Mouse (Mus musculus): ENCODE measurements around the gene Abhd13. TPM values are rescaled to one million over a fixed set of nuclear protein-coding genes. Genes with fewer than 3 reads are reported as not detected.

The Abhd13 gene
- total and polyA plus RNA-seq, 3 experiments: 14.0 to 15.5 TPM; not detected in 1

DNA sequence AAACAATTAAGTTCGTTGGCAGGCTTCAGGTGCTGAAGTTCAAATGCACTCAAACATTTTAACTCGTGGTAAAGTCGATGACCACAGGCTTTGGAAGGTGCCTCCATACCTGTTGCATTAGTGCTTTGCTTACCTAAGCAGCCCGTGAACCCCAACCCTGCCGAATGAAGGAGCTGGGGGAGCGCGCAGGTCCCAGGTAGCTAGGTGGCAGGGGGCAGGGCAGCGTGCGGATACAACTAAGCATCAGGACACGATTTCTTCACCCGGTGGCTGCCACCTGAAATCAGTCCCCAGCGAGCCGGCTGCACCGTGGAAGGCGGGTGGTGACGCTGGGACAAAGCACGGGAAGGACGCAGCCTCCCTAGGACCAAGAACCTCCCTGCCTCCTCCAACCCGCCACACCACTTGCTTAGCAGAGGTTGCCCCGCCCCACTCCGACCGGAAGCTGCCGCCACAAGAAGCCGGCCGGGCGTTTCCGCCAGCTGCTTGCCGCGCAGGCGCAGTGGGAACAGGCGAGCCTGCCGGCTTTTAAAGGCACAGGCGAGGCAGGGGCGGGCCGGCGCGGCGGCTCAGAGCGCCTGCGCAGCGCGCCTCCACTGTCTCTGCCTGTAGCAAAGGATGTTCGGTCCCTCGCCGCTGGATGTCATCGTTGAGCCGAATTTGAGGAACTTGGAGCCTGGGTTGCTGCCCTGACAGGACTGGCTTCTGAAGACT is 1.5 kb upstream of the Abhd13 start (continued):
- TF ChIP-seq MAZ (IDR thresholded peaks at IDR 0.05; ENCODE audit: low read depth, low read length) (peak; percentile 79; the same call in 1 of the 2 replicates), MYB (IDR thresholded peaks at IDR 0.05; ENCODE audit: low read depth, low read length) (no peak), MAFK (IDR thresholded peaks at IDR 0.05; ENCODE audit: borderline replicate concordance, low read depth, low read length) (no peak)

- H3K27ac ChIP-seq (ENCODE audit: control insufficient read depth, low read depth, low read length): peak overlapping the region; percentile 91
Measured at GRCm38 (mm10) chr8:9977016-9977415, 491 bp upstream of the Abhd13 start.

DNA sequence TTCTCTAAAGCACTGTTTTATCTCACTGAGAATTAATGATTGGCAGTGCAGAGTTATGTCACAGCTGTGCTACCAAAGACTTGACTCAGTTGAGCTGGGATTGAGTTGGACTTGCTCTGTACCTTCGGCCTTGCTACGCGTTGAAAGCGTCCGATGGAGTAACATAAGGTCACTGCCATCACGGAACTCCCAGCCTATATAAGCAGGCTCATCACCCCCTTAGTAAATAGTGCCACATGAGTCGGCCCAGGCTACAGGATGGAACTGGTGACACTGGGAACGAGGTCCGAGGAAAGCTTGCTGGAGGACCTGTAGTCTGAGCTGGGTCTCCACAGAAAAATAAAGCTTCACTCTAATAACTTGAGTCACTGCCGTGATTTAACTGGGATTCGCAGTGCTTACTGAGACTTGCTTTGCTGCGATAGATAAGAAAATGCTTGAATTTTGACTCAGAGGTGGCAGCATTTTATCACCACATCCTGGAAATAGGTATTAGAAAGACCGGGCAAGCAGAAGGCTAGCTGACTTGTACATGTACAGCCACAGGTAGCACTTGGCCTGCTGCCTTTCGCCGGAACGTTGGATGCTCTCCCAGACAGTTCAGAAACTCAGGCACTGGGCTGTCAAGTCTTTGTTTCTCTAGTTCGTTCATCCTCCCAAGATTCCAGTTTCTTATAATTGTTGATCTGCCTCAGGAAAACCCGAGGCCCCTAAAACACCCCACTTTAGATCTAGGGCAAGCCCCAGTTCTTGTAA is 1.1 kb downstream of the Abhd13 start:
- Histone ChIP-seq H3K27ac (ENCODE audit: control insufficient read depth, low read depth, low read length) (no peak overlapping the region), H3K36me3 (ENCODE audit: control insufficient read depth in 1 of 2, insufficient read depth in 2 of 2, low read length in 2 of 2) (peaks cover 0 to 35% of the 10 kb centered on the region in 2 experiments; a peak in 2 of 4 replicates), H3K9ac (ENCODE audit: control insufficient read depth, low read depth, low read length, poor library complexity, severe bottlenecking) (peak overlapping the region; percentile 83), H3K9me3 (replicated peaks; ENCODE audit: insufficient read depth, low read length) (no peaks in the 10 kb centered on the region), H3K4me1 (ENCODE audit: control insufficient read depth in 1 of 2, insufficient read depth in 2 of 2, low read length in 2 of 2) (peaks cover 0 to 21% of the 10 kb centered on the region in 2 experiments; a peak in 3 of 4 replicates), H3K4me3 (ENCODE audit: control insufficient read depth in 1 of 2, insufficient read depth in 1 of 2, low read depth in 2 of 2, low read length in 2 of 2) (peak overlapping the region; percentile 76 to 87), H3K79me2 (ENCODE audit: control insufficient read depth, insufficient read depth, low read length, poor library complexity) (peaks cover 51% of the 10 kb centered on the region), H3K27me3 (ENCODE audit: control insufficient read depth in 1 of 2, insufficient read depth in 2 of 2, low read length in 2 of 2) (no peaks in the 10 kb centered on the region)
- no peak for TF ChIP-seq CTCF (IDR thresholded peaks at IDR 0.05 in 2 of 3, conservative IDR thresholded peaks at IDR 0.05 in 1 of 3; ENCODE audit: control insufficient read depth in 1 of 3, insufficient read depth in 1 of 3, low read depth in 2 of 3, low read length in 3 of 3, poor library complexity in 1 of 3, severe bottlenecking in 1 of 3)
- TF ChIP-seq USF2 (IDR thresholded peaks at IDR 0.05; ENCODE audit: borderline replicate concordance in 1 of 2, insufficient read depth in 1 of 2, low read depth in 1 of 2, low read length in 2 of 2): no peak
- TF ChIP-seq NRF1 (IDR thresholded peaks at IDR 0.05; ENCODE audit: insufficient read depth, low read depth, low read length, poor library complexity, severe bottlenecking): no peak
- no peak for TF ChIP-seq ETS1 (IDR thresholded peaks at IDR 0.05; ENCODE audit: low read depth, low read length)
- TF ChIP-seq RCOR1 (IDR thresholded peaks at IDR 0.05; ENCODE audit: low read depth, low read length): peak; percentile 95
- no peak for TF ChIP-seq SIN3A (IDR thresholded peaks at IDR 0.05; ENCODE audit: low read length)
- no peak for TF ChIP-seq TAL1 (IDR thresholded peaks at IDR 0.05; ENCODE audit: low read length)
- no peak for TF ChIP-seq JUND (IDR thresholded peaks at IDR 0.05; ENCODE audit: low read depth, low read length)
- no peak for TF ChIP-seq TCF12 (IDR thresholded peaks at IDR 0.05; ENCODE audit: low read depth, low read length)
- peak; percentile 19 for DNase-seq (ENCODE audit: low read depth, low spot score)

More at GRCm38 (mm10) chr8:9977016-9977415, 491 bp upstream of the Abhd13 start:
- peak; percentile 81 for DNase-seq (ENCODE audit: low read depth, low spot score)
- TF ChIP-seq RCOR1 (IDR thresholded peaks at IDR 0.05; ENCODE audit: low read depth, low read length) (no peak), NELFE (IDR thresholded peaks at IDR 0.05; ENCODE audit: low read depth, low read length) (no peak), TBP (IDR thresholded peaks at IDR 0.05; ENCODE audit: low read depth, low read length) (peak; percentile 59; the same call in 1 of the 2 replicates), USF2 (IDR thresholded peaks at IDR 0.05; ENCODE audit: borderline replicate concordance in 1 of 2, insufficient read depth in 1 of 2, low read depth in 1 of 2, low read length in 2 of 2) (no peak), MXI1 (IDR thresholded peaks at IDR 0.05; ENCODE audit: low read depth, low read length) (no peak), MYB (IDR thresholded peaks at IDR 0.05; ENCODE audit: low read depth, low read length) (no peak), POLR2A (IDR thresholded peaks at IDR 0.05; ENCODE audit: control insufficient read depth in 1 of 2, insufficient read depth in 1 of 2, low read depth in 1 of 2, low read length in 2 of 2, poor library complexity in 1 of 2) (peak; percentile 28 to 62; a peak in 2 of 4 replicates), MAX (IDR thresholded peaks at IDR 0.05; ENCODE audit: low read length) (0 out of 2 replicates have a peak, but pooled peaks have one; percentile 27), CHD2 (IDR thresholded peaks at IDR 0.05; ENCODE audit: low read length) (0 out of 2 replicates have a peak, but pooled peaks have one; percentile 9), GATA1 (IDR thresholded peaks at IDR 0.05; ENCODE audit: low read depth, low read length) (no peak), SMC3 (IDR thresholded peaks at IDR 0.05; ENCODE audit: low read depth, low read length) (no peak), MAFK (IDR thresholded peaks at IDR 0.05; ENCODE audit: borderline replicate concordance, low read depth, low read length) (no peak), BHLHE40 (IDR thresholded peaks at IDR 0.05; ENCODE audit: borderline replicate concordance, low read depth, low read length) (no peak), TCF12 (IDR thresholded peaks at IDR 0.05; ENCODE audit: low read depth, low read length) (no peak), POLR2AphosphoS2 (IDR thresholded peaks at IDR 0.05; ENCODE audit: low read length) (no peak), GABPA (IDR thresholded peaks at IDR 0.05; ENCODE audit: low read depth, low read length) (no peak), EP300 (IDR thresholded peaks at IDR 0.05; ENCODE audit: low read depth in 1 of 2, low read length in 2 of 2) (no peak), SIN3A (IDR thresholded peaks at IDR 0.05; ENCODE audit: low read length) (no peak)
- Histone ChIP-seq H3K9me3 (replicated peaks; ENCODE audit: insufficient read depth, low read length) (no peaks in the 10 kb centered on the region), H3K27me3 (ENCODE audit: control insufficient read depth in 1 of 2, insufficient read depth in 2 of 2, low read length in 2 of 2) (no peaks in the 10 kb centered on the region), H3K4me3 (ENCODE audit: control insufficient read depth in 1 of 2, insufficient read depth in 1 of 2, low read depth in 2 of 2, low read length in 2 of 2) (peak overlapping the region; percentile 76 to 84), H3K79me2 (ENCODE audit: control insufficient read depth, insufficient read depth, low read length, poor library complexity) (peaks cover 44% of the 10 kb centered on the region), H3K4me1 (ENCODE audit: control insufficient read depth in 1 of 2, insufficient read depth in 2 of 2, low read length in 2 of 2) (peaks cover 0 to 21% of the 10 kb centered on the region in 2 experiments; a peak in 3 of 4 replicates), H3K9ac (ENCODE audit: control insufficient read depth, low read depth, low read length, poor library complexity, severe bottlenecking) (peak overlapping the region; percentile 93), H3K36me3 (ENCODE audit: control insufficient read depth in 1 of 2, insufficient read depth in 2 of 2, low read length in 2 of 2) (peaks cover 0 to 35% of the 10 kb centered on the region in 2 experiments; a peak in 2 of 4 replicates)

Measured in MEL (cell line).